Mouse (Mus musculus) spleen, postnatal 4 days (tissue): ENCODE measurements around the gene Slc22a29.
"Not testable (repeated sequence)": the region's sequence is repeated elsewhere in the genome, so short reads cannot be mapped to it uniquely, and the experiment has no call there.

ENCODE experiments used
- DNase-seq, 2 experiments: peaks; one replicate each; pipeline ENCODE4 v3.0.0; 2022; ENCODE audit warnings: low spot score in 2 of 2

Slc22a29 gene

DNA sequence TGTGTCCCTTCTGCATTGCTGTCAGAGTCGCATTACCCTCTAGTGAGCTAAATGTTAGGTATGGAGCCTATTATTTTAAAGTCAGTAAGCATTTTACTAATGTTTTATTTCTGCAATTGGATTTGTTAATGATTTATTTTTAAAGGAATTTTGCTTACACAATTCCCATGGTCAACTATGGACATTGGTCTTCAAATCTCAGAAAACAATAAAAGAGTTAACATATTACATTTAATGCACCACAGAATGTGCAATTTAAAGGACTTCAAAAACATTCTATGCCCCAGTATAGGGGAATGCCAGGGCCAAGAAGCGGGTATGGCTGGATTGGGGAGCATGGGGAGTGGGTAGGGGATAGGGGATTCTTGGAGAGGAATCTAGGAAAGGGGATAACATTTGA lies at the start of gene Slc22a29:
Slc22a29 (minus strand) TSS at position 101 of the 400 bp plus-strand sequence.
- DNase-seq, result no peak

DNA sequence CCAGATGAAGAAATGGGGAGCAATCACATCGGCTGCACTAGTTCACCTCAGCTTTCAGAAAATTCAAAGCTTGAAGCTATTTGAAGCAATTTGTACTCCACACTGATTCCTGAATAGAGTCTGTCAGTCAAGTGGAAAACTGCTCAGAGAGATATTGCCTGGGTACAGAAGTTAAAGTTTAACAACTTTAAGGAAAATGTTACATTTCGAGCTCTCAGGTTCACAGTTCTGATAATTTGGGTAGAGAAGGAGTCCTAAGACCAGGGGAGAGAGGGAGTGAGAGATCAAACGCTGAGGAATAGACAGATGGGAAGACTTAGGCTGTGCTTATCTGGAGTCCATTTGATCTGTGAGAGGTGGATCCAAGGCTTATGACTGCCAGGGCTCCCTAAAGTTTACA lies 46.6 kb upstream of the Slc22a29 start:
- no peak for DNase-seq

DNA sequence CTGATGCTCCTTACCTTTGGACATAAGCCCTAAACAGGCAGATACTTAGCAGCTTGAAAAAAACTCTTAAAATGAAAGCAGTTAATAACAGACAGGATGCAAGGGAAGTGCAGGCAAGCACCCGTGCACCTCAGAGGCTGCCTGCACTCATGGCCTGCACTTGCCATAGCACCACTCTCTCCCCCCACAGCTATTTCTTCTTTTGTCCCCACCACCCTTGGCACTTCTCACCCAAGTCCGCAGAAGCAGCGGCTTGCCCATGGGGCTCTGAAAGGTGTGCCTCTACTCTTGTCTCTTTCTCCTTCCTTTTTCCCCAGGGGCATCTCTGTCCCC lies 34.0 kb upstream of the Slc22a29 start:
- DNase-seq, result no peak

DNA sequence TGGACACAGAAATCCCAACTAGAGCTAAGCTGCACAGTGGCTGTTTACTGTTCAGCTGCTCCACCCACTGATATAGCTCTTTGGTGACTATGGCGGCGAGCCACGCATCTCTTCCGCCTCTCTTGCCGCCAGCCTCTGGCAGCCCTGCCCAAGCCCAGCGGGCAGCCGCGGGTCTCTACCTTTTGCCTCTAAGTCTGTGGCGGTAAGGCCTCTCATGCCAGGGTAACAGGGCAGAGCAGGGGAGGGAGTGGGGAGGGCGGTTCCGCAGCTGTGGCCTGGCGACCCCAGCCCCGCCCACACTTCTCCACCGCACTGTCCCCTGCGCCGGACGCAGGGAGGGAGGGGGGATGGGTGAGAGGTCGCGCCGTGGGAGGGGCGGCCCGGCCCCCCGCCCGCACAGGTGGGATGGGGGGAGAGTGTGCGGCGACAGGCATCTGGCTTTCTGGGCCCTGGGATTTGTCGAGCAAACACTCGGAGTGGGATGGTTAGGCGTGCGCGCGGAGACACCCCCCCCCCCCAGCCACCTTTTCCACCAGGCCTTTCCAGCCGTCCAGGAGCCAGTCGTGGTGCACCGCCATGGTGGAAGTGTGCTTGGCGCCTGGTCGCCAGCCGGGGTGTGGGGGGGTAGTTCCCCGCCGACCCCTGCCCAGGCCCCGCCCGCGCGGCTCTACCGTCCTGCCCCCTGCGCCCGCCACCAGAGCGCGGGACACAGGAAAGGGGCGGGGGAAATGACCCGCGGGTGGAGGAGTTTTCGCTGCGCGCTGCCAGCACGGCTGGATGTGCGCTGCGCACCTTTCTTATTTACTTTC lies 33.4 kb upstream of the Slc22a29 start:
- peak; percentile 11 to 65 for DNase-seq

DNA sequence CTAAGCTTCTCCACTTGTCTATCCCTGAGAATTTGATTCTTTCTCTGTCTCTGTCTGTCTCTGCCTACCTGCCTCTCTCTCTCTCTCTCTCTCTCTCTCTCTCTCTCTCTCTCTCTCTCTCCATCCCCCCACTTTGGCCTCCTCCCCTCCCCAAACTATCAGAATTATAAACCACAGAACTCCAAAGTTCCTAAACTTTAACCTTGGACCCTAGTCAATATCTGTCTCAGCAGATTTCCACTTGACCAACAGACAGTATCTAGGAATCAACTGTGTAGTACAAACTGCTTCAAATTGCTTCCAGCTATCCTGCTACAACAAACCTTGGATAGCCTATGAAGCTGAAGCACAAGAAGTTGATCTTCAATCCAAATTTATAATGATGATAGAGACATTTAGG lies 10.2 kb upstream of the Slc22a29 start:
- no peak for DNase-seq

DNA sequence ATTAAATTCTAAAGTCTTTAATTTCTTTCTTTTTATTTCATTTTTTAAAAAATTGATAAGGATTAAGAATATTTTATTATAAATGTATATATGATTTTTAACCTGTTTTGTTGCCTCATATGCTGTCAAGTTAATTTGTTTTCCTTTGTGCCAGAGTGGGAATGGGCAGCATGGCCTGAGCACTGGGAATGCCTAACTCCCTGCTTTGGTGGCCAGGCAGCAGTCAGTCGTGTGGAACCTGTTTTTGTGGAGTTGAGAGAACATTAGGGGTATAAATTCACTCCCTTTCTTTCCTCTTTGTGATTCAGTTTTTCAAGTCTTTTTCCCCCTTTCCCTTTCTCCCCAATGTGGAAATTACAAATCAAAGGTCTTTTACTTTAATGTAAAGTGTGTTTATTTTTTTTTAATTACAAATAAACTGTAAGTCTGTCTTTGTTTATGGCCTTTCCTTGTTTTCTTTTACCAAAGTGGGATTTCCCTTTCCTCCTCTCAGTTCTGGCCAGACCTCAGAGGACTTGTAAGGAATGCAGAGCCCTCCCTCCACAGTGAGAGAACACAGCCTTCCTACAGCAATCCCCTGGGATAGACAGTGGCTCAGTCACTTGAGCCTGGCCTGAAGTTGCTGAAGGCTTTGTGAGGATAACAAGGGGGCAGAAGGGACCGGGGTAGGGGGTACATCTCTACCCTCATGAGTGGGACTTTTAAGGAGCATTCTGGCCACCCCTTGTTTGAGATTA lies 69.7 kb downstream of the Slc22a29 start:
- DNase-seq, result no peak

DNA sequence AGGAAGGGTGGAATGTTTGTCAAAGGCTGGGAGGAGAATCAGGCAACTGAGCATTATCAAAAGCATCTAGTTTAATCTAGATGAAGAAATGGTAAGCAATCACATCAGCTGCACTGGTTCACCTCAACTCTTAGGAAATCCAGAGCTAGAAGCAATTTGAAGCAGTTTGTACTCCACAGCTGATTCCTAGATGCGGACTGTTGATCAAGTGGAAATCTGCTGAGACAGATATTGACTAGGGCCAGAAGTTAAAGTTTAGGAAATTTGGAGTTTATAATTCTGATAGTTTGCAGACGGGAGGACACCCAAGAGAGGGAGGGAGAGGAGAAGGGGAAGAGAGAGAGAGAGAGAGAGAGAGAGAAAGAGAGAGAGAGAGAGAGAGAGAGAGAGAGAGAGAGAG lies 76.0 kb downstream of the Slc22a29 start:
- DNase-seq, result not testable (repeated sequence)

DNA sequence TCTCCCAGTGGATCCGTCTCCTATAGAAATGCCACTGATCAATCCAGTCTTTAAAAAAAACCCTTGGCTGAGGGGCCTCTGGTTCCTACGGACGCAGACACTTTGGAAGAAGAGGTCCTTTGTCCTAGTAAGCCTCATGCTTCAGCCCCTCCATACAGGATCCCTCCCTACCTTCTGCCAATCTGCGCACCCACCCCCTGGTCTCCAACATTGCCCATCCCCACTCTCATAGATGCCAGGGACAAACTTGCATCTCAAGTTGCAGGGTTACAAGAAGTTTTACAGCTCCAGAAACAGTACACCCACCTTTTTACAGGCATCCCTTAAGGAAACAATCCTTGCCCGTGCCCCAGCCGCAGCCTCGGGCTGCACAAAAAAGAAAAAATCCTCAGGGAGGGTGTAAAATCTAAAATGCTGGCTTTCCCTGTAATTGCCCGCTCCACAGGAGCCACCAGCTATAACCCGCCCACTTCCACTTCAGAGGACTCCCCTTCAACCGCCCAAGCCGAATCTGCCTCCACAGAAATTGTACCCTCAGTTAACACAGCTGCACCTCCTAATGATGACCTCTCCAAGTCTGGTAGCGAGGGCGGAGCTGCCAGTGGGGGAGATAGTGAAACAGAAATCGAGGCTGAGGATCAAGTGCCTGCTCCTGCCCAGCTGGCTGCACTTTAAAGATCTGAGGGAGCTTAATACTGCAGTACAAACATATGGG lies 84.4 kb downstream of the Slc22a29 start:
- DNase-seq, result not testable (repeated sequence)

DNA sequence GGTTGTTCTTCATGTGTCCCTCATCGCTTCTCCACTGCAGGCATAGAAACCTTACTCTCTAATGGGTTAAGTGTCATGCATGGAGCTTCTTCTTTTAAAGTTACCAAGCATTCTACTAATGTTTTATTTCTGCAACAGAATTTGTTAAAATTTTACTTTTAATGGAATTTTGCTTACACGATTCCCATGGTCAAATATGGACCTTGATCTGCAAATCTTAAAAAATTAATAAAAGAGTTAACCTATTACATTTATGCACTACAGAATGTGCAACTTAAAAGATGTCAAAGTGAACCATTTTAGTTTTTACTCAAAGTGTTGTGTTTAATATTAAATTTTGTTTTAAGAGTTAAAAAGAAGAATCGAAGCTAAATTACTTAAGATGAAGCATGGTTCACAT lies 86.8 kb downstream of the Slc22a29 start, which contains the start of gene Slc22a28:
Slc22a28 (minus strand) TSS at position 102 of the 400 bp plus-strand sequence.
- not testable (repeated sequence) for DNase-seq
